Mouse (Mus musculus) liver, adult 2 months (tissue): ENCODE data around the gene Depdc1b.

ENCODE experiments used
- CTCF ChIP-seq: fragments of 200-500 bp; IDR thresholded peaks from 2 replicates; pipeline ENCODE4 v1.5.1; 2011; ENCODE audit warnings: low read depth, low read length, control low read depth
- POLR2A ChIP-seq: fragments of 200-500 bp; IDR thresholded peaks from 2 replicates; pipeline ENCODE4 v1.6.1; 2011; ENCODE audit warnings: low read length, control low read depth; ENCODE audit not compliant: insufficient read depth; ENCODE audit errors: extremely low read depth

DNA sequence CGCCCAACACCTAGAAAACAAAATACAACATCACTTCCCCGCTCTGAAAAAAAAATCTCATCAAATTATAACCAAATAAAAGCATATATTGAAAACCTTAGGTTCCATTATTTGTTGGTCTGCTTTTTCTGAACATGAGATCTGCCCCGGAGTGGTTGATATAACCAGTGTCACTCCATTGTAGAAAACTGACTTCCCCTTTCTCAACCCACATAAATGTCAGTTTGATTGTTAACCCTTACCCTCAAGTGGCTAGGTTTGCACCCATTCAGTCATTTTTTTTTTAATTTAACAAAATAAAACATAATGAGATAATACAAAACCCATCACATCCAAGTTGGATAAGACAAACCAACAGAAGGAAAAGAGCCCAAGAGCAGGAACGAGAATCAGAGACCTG, 25.8 kb upstream of the Depdc1b start:
- TF ChIP-seq CTCF (no peak), POLR2A (no peak)
